Mouse (Mus musculus): ENCODE results near the gene Nipa2.

Nipa2 gene

GRCm38 (mm10) chr7:55962004-55962908, at the start of gene Nipa2:
Nipa2 (minus strand) TSS chr7:55962476.
- peak; percentile 93 for DNase-seq

GRCm38 (mm10) chr7:56011018-56011333, 48.7 kb upstream of the Nipa2 start:
- DNase-seq: no peak

- DNase-seq: no peak
Measured at GRCm38 (mm10) chr7:56010318-56011017, 48.2 kb upstream of the Nipa2 start.

- DNase-seq: no peak
Measured at GRCm38 (mm10) chr7:55998997-55999396, 36.7 kb upstream of the Nipa2 start.

- no peak for DNase-seq
Measured at GRCm38 (mm10) chr7:55995013-55995412, 32.7 kb upstream of the Nipa2 start.

GRCm38 (mm10) chr7:55991858-55992257, 29.6 kb upstream of the Nipa2 start:
- no peak for DNase-seq

GRCm38 (mm10) chr7:55991129-55991528, 28.9 kb upstream of the Nipa2 start:
- no peak for DNase-seq

- DNase-seq: peak; percentile 77
Measured at GRCm38 (mm10) chr7:55986526-55987214, 24.4 kb upstream of the Nipa2 start.

- DNase-seq: no peak
Measured at GRCm38 (mm10) chr7:55984754-55985153, 22.5 kb upstream of the Nipa2 start.

GRCm38 (mm10) chr7:55983107-55983506, 20.8 kb upstream of the Nipa2 start:
- DNase-seq: no peak

- DNase-seq: no peak
Measured at GRCm38 (mm10) chr7:55982010-55982700, 19.9 kb upstream of the Nipa2 start.

GRCm38 (mm10) chr7:55981511-55981910, 19.2 kb upstream of the Nipa2 start:
- DNase-seq: no peak

GRCm38 (mm10) chr7:55974429-55974828, 12.2 kb upstream of the Nipa2 start:
- no peak for DNase-seq

- no peak for DNase-seq
Measured at GRCm38 (mm10) chr7:55969415-55969814, 7.1 kb upstream of the Nipa2 start.

GRCm38 (mm10) chr7:55968258-55968901, 6.1 kb upstream of the Nipa2 start:
- peak; percentile 7 for DNase-seq

GRCm38 (mm10) chr7:55966866-55967460, 4.7 kb upstream of the Nipa2 start:
- no peak for DNase-seq

- DNase-seq: no peak
Measured at GRCm38 (mm10) chr7:55960506-55960905, 1.8 kb downstream of the Nipa2 start.

GRCm38 (mm10) chr7:55959801-55960200, 2.5 kb downstream of the Nipa2 start:
- DNase-seq: no peak

- DNase-seq: no peak
Measured at GRCm38 (mm10) chr7:55957916-55958315, 4.4 kb downstream of the Nipa2 start.

GRCm38 (mm10) chr7:55957178-55957577, 5.1 kb downstream of the Nipa2 start:
- no peak for DNase-seq

- DNase-seq: no peak
Measured at GRCm38 (mm10) chr7:55956054-55956453, 6.2 kb downstream of the Nipa2 start.

GRCm38 (mm10) chr7:55938341-55938740, 23.9 kb downstream of the Nipa2 start:
- DNase-seq: no peak
